Mouse (Mus musculus) CH12F3 (cell line): ENCODE results near the gene Myh13.

ENCODE experiments used
- in situ Hi-C: fragments of 300-500 bp; cut with MboI; formaldehyde crosslinking; loops from 2 replicates; pipeline ENCODE4 v1.14.3; 2020; ENCODE audit warnings: low sequenced_read_pairs

The Myh13 gene

GRCm38 (mm10) chr11:67321358-67321757, at the start of gene Myh13:
Gene Myh13 (plus strand): TSS chr11:67321658.
- in situ Hi-C loops, result no loop called here

DNA sequence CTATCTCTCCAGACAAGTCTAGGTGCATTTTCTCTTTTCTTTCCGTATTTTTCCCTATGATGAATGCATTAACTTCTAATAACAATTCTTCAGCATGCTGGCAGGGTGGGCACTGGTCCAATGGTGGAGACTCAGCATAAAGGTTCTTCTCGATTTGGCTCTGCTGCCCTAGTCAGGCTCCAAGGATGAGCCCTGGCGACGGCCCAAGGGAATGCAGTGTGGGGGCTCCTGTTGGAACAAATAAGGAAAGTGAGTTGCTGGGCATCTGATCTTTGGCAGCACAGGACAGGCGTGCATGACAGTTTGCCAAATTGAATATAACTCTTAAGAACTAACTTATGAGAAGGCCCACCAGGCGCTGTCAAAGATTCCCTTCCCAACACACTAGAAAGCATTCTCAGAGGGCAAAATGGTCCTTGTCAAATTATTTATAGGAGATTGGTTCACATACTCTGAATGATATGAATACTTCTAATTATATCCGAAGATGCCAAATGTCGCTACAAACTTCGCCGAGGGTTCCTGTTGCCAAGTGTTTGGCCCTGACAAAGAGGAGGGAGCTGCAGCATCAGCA, 44.8 kb upstream of the Myh13 start, which contains the start of gene Myh8:
Myh8 (plus strand) TSS at position 524 of the 574 bp plus-strand sequence.
- in situ Hi-C loops, result no loop called here

- in situ Hi-C loops, result no loop called here
Measured at GRCm38 (mm10) chr11:67293440-67293839, 28.0 kb upstream of the Myh13 start.

GRCm38 (mm10) chr11:67313733-67314452, 7.6 kb upstream of the Myh13 start:
- in situ Hi-C loops, result no loop called here

DNA sequence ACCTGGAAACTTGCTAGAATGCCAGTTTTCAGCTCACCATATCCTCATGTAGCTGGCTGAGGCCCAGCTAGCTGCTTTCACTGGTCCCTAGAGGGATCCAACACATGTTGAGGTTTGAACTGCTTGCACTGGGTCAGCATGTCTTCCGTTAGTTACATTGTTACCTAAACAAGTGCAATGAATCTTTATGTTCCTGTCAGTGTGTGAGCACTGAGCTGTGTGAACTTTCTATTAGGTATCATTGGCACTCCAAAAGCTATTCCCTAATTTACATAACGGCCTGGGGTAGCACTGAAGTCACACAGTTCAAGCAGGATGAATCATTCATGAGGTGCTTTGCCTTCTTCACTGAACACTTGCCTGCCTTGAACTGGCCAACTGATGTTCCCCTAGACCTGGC, 5.1 kb downstream of the Myh13 start:
- in situ Hi-C loops, result no loop called here

DNA sequence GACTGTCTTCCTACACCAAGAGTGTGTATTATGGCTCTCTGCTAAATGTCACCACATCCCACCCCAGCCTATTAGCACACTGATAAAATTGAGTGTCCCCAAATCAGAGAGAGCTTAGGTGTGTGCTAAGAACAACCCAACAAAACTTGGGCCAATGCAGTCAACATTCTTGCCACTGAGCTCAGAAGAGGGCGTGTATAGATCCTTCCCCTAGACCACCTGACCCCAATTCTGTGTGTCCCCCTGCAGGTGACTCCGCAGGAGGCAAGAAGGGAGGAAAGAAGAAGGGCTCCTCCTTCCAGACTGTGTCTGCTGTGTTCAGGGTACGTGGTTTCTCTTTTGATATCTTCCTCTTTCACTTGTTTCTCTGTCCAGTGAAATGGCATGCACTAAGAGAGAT, 23.1 kb downstream of the Myh13 start:
- in situ Hi-C loops, result no loop called here

GRCm38 (mm10) chr11:67345186-67345855, 23.9 kb downstream of the Myh13 start:
- in situ Hi-C loops, result no loop called here

- in situ Hi-C loops, result no loop called here
Measured at GRCm38 (mm10) chr11:67345856-67346236, 24.4 kb downstream of the Myh13 start.

GRCm38 (mm10) chr11:67350153-67350768, 28.8 kb downstream of the Myh13 start:
- in situ Hi-C loops, result loop anchor here (5.0 kb wide), 1 partner anchor 238 kb away; no protein-coding TSS in a partner anchor

DNA sequence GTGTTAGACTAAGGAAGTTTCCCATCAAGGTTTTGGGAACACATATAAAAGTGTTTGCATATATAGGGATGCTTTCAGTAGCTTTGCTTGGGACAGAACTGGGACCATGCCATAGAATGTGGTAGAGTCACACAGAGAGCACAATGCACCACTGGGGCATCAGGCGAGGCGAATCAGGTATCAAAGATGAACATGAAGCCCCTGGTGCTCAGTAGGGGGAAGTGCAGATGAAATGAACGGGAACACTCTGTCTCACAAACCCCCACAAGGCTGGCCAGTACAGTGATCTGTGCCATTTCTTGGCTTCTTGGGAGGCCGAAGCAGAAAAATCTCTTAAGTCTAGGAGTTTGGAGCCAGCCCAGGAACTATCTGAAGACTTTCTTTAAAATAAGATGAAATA, 31.6 kb downstream of the Myh13 start:
- in situ Hi-C loops, result loop anchor here (5.0 kb wide), 1 partner anchor 241 kb away; no protein-coding TSS in a partner anchor

GRCm38 (mm10) chr11:67358031-67358430, 36.6 kb downstream of the Myh13 start:
- in situ Hi-C loops, result no loop called here

DNA sequence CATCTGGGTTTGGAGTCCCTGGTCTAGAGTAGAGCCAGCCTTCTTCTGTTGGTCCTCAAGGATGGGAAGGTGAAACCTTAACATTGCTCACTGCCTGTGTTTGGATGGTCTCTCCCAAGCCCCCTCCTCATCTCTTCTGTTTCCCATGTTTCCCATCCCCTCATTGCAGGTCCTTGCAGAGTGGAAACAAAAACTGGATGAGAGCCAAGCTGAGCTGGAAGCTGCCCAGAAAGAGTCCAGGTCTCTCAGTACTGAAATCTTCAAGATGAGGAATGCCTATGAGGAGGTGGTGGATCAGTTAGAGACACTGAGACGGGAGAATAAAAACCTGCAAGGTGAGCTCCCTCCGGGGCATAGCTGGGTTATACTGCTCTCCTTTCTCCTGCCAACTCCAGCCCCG, 40.8 kb downstream of the Myh13 start:
- in situ Hi-C loops, result no loop called here

DNA sequence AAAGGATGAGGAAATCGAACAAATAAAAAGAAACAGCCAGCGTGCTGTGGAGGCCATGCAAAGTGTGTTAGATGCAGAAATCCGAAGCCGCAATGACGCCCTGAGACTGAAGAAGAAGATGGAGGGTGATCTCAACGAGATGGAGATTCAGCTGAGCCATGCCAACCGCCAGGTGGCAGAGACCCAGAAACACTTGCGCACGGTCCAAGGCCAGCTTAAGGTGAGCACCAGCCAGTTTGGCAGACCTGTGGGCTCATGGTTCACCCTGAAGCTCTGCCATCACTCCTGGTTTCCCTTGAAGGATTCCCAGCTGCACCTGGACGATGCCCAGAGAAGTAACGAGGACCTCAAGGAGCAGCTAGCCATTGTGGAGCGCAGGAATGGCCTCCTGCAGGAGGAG, 43.1 kb downstream of the Myh13 start:
- in situ Hi-C loops, result no loop called here

- in situ Hi-C loops, result no loop called here
Measured at GRCm38 (mm10) chr11:67364986-67365721, 43.7 kb downstream of the Myh13 start.

DNA sequence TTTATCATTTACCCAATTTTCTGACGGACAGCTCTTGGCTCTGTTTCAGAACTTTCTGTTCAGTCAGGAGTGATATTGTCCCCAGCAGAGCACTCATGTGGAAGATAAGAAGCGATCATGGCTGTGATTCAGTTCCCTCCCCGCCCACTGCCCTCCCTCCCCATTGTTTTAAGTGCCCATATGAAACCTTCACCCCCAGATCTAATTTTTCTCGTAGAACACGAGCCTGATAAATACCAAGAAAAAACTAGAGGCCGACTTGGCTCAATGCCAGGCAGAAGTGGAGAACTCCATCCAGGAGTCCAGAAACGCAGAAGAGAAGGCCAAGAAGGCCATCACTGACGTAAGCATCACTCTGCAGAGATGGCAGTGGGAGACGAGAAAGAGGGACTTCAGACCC, 45.5 kb downstream of the Myh13 start:
- in situ Hi-C loops, result no loop called here

DNA sequence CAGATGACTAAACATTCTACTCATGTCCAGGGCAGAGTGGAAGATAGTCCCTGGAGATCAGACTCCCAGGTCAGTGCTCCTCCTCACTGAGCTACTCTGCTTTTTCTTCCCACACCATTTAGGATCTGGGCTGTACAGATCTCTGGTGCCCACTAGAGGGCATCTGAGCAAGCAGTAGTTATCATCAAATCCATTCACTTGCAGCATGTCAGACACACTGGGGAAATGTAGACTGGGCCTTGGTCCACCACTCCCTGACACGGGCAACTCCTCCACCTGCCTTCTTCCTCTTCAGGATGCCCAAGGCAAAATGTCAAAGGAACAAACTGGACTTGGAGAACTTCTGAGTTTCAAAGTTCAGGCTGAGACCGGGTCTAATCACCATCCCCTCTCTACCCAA, 51.9 kb downstream of the Myh13 start:
- in situ Hi-C loops, result no loop called here

DNA sequence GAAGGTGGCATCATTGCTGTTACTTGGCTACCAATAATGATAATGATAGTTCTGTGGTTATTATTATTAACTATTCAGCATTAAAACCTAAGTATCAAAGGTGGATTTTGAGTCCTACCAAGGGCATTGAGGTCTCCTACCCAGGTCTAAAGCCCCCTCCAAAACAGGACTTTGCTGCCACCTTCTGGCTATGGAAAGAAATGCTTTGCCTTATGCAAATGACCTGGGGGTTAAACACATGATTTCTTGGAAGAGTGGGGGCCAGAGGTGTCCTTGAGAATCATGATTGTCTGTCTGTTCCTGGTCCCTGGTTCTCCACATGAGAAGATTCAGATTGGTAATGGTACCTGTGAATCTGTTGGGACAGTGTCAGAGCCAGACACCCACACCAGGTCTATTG, 54.9 kb downstream of the Myh13 start:
- in situ Hi-C loops, result no loop called here

GRCm38 (mm10) chr11:67379703-67380510, 58.4 kb downstream of the Myh13 start:
- in situ Hi-C loops, result no loop called here

- in situ Hi-C loops, result no loop called here
Measured at GRCm38 (mm10) chr11:67381833-67382232, 60.4 kb downstream of the Myh13 start.

- in situ Hi-C loops, result no loop called here
Measured at GRCm38 (mm10) chr11:67384653-67385052, 63.2 kb downstream of the Myh13 start.
